Mouse (Mus musculus): Measurements from ENCODE around the gene Rpl27a. TPM values are rescaled to one million over a fixed set of nuclear protein-coding genes. Genes with fewer than 3 reads are reported as not detected.

The Rpl27a gene
- total RNA-seq, 2 experiments from 2014 or later, result 58.5 to 72.2 TPM

GRCm38 (mm10) chr7:109563775-109564362, 44.9 kb downstream of the Rpl27a start:
- DNase-seq, result no peak

DNA sequence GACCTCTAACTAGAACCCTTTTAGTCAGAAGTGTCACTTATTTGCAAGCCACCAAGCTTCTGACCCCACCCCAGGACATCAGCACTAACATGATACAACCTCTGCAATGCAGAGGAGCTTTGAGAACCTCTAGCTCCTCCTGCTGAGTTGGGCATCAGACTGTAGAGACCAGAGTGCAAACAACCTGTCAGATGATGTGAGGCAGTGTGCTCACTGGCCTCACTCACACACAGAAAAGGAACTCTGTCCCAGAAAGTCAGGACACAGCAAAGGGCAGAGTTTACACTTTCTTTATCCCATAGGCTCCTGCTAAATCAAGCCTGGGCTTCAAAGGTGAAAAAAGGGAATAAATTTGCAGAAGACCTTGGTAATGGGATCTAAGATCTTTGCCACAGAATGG, 47.4 kb downstream of the Rpl27a start:
- no peak for DNase-seq

DNA sequence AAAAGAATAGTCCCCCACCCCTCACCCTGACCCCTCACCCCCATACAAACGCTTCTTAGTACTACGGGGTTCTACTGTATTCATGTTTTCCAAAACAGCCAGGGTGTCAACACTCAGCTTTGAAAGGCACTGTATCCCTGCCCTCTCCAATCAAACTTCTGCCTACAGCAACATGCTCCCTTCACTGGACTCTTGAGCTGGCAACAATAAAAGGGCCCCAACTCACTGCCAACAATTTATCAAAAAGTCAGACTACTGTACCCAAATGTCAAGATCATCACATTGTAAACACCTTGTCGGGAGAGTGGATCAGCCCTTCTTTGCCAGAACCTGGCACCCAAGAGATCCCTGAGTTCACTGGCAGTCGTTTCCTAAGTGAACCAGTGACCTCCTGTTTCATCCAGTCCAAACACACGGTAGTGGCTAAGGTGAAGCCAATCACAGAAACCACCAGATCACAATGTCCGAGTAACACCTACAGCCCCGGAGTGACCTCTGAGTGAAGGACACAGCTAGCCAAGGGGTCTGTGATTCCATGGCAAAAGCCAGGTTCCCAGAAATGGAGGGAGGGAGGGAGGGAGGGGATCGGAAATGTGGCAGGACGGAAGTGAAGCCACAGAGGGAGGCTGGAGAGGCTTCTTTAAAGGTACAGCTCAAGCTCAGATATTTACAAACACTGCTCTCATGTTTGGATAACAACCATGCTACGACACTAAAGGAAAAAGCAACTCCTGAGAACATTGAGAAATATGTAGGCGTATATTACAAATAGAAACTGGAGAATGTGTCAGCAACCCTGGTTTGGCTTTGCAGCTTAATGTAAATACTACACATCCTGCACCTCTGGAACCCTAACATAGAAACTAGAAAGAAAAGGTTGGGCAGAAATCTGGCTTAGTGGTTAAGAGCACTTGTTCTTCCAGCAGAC, 48.2 kb downstream of the Rpl27a start:
- DNase-seq, result no peak

- DNase-seq, result no peak
Measured at GRCm38 (mm10) chr7:109568391-109568892, 49.5 kb downstream of the Rpl27a start.

Small RNA genes within 50 kb of the gene (microRNA-seq; reads per million reads assigned to microRNA genes)
- 0 to 0.26 reads per million in 2 experiments for gene Gm47284 (ENCODE audit: borderline replicate concordance in 2 of 2)

Other genes starting within 250 kb of the Rpl27a start
- not detected for gene Stk33, start 80.1 kb upstream of the Rpl27a start, total RNA-seq (2021)
- gene Trim66, start 11.0 kb upstream of the Rpl27a start, total RNA-seq (2021), result under 1 TPM; 0.13 TPM
- 1 to 10 TPM; 8.0 to 8.3 TPM for gene St5, start 184.5 kb downstream of the Rpl27a start, total RNA-seq (2021)
- 1 to 10 TPM; 5.4 to 8.2 TPM for gene Akip1, start 184.5 kb downstream of the Rpl27a start, total RNA-seq (2021)
- not detected for gene BC051019, start 204.7 kb downstream of the Rpl27a start, total RNA-seq (2021)
- gene Ascl3, start 212.6 kb downstream of the Rpl27a start, total RNA-seq (2021), result not detected
- 10 to 100 TPM; 24.5 to 25.9 TPM for gene Tmem9b, start 233.7 kb downstream of the Rpl27a start, total RNA-seq (2021)

Data from gastrocnemius, postnatal 25 days (tissue).